Mouse (Mus musculus) MEL (cell line): ENCODE measurements around the gene Sorcs1.

Experiments used
- BHLHE40 ChIP-seq: IDR thresholded peaks from 2 replicates; pipeline ENCODE4 v1.6.1; 2012; ENCODE audit warnings: low read depth, mild to moderate bottlenecking, inconsistent platforms, low read length, improper control_type of control experiment, borderline replicate concordance
- CHD2 ChIP-seq: IDR thresholded peaks from 2 replicates; pipeline ENCODE4 v1.6.1; 2011; ENCODE audit warnings: low read length, improper control_type of control experiment
- CTCF ChIP-seq, 3 experiments: IDR thresholded peaks in 2 of 3; conservative IDR thresholded peaks in 1 of 3; 2 replicates each; pipeline ENCODE4 v1.5.1; 2011 to 2012; ENCODE audit warnings: low read length in 3 of 3, low read depth in 2 of 3, mild to moderate bottlenecking in 2 of 3, improper control_type of control experiment in 1 of 3, inconsistent platforms in 1 of 3, mixed read lengths in 1 of 3, moderate library complexity in 1 of 3; ENCODE audit not compliant: control insufficient read depth in 1 of 3, insufficient read depth in 1 of 3, poor library complexity in 1 of 3, severe bottlenecking in 1 of 3
- EP300 ChIP-seq, 2 experiments: IDR thresholded peaks; 2 replicates each; pipeline ENCODE4 v1.6.1; 2011; ENCODE audit warnings: improper control_type of control experiment in 2 of 2, low read length in 2 of 2, low read depth in 1 of 2, mild to moderate bottlenecking in 1 of 2
- GABPA ChIP-seq: IDR thresholded peaks from 2 replicates; pipeline ENCODE4 v1.6.1; 2012; ENCODE audit warnings: low read depth, mild to moderate bottlenecking, inconsistent platforms, low read length, improper control_type of control experiment, moderate library complexity
- MEF2A ChIP-seq: IDR thresholded peaks from 2 replicates; pipeline ENCODE4 v1.6.1; 2014; ENCODE audit warnings: low read depth, mild to moderate bottlenecking, inconsistent platforms, low read length, improper control_type of control experiment; ENCODE audit not compliant: poor library complexity, insufficient replicate concordance, severe bottlenecking; ENCODE audit errors: extremely low read depth
- NRF1 ChIP-seq: IDR thresholded peaks from 2 replicates; pipeline ENCODE4 v1.6.1; 2014; ENCODE audit warnings: low read depth, mild to moderate bottlenecking, inconsistent platforms, low read length, improper control_type of control experiment, moderate library complexity; ENCODE audit not compliant: poor library complexity, insufficient read depth, severe bottlenecking
- POLR2A ChIP-seq, 2 experiments: IDR thresholded peaks; 2 replicates each; pipeline ENCODE4 v1.6.1; 2011 to 2012; ENCODE audit warnings: low read length in 2 of 2, mild to moderate bottlenecking in 2 of 2, control low read depth in 1 of 2, improper control_type of control experiment in 1 of 2, low read depth in 1 of 2, moderate library complexity in 1 of 2; ENCODE audit not compliant: control insufficient read depth in 1 of 2, insufficient read depth in 1 of 2, poor library complexity in 1 of 2
- POLR2AphosphoS5 ChIP-seq: IDR thresholded peaks from 2 replicates; pipeline ENCODE4 v1.6.1; 2012; ENCODE audit warnings: low read depth, borderline replicate concordance, mild to moderate bottlenecking, inconsistent platforms, low read length, moderate library complexity, mixed read lengths
- TAL1 ChIP-seq: IDR thresholded peaks from 2 replicates; pipeline ENCODE4 v1.6.1; 2012; ENCODE audit warnings: mild to moderate bottlenecking, inconsistent platforms, low read length, moderate library complexity, mixed read lengths
- ZMIZ1 ChIP-seq: IDR thresholded peaks from 2 replicates; pipeline ENCODE4 v1.6.1; 2012; ENCODE audit warnings: low read depth, mild to moderate bottlenecking, inconsistent platforms, low read length, improper control_type of control experiment, moderate library complexity

DNA sequence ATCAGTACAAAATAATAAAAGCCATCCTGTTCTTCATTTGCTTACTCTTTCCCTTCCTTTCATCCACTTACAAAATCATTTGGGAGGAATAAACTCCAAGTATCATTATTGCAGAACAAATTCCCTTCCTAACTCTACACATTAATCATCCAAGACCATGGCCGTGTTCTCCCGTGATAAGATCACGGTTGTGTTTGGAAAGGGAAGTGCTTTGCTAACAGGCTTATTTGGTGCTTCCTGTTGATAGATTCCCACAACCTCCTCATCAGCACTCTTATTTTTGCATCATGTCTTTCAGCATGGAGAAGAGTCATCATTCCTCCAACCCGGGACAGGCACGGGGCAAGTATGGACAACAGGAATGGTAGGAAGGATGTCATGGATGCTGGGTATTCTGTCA lies 25.7 kb downstream of the Sorcs1 start:
- TF ChIP-seq POLR2AphosphoS5: no peak
- no peak for TF ChIP-seq CTCF (IDR thresholded peaks at IDR 0.05 in 2 of 3, conservative IDR thresholded peaks at IDR 0.05 in 1 of 3; ENCODE audit: control insufficient read depth in 1 of 3, insufficient read depth in 1 of 3, low read depth in 2 of 3, low read length in 3 of 3, poor library complexity in 1 of 3, severe bottlenecking in 1 of 3)
- no peak for TF ChIP-seq EP300 (IDR thresholded peaks at IDR 0.05; ENCODE audit: low read depth in 1 of 2, low read length in 2 of 2)
- TF ChIP-seq MEF2A: no peak
- no peak for TF ChIP-seq NRF1
- no peak for TF ChIP-seq CHD2
- no peak for TF ChIP-seq GABPA
- no peak for TF ChIP-seq POLR2A (IDR thresholded peaks at IDR 0.05; ENCODE audit: control insufficient read depth in 1 of 2, insufficient read depth in 1 of 2, low read depth in 1 of 2, low read length in 2 of 2, poor library complexity in 1 of 2)
- no peak for TF ChIP-seq BHLHE40
- TF ChIP-seq ZMIZ1: no peak
- TF ChIP-seq TAL1: no peak
